Mouse (Mus musculus): Measurements from ENCODE around the gene Pom121l2. TPM values are rescaled to one million over a fixed set of nuclear protein-coding genes. Genes with fewer than 3 reads are reported as not detected.

Gene Pom121l2
- polyA plus RNA-seq, 1 experiment: not detected

Other genes with a start within 250 kb of the Pom121l2 start
- gene Hist1h4j, start 246.1 kb upstream of the Pom121l2 start, polyA plus RNA-seq (2012; ENCODE audit: insufficient read depth, insufficient read length, missing spikeins): not detected in 2 replicates
- 4.7 TPM in 1 of 2 replicates, not detected in the other for gene Hist1h4k, start 230.7 kb upstream of the Pom121l2 start, polyA plus RNA-seq (2012; ENCODE audit: insufficient read depth, insufficient read length, missing spikeins)
- gene Hist1h2ak, start 227.4 kb upstream of the Pom121l2 start, polyA plus RNA-seq (2012; ENCODE audit: insufficient read depth, insufficient read length, missing spikeins): not detected in 2 replicates
- gene Hist1h2bn, start 227.1 kb upstream of the Pom121l2 start, polyA plus RNA-seq (2012; ENCODE audit: insufficient read depth, insufficient read length, missing spikeins): not detected in 2 replicates
- gene Hist1h1b, start 200.6 kb upstream of the Pom121l2 start, polyA plus RNA-seq (2012; ENCODE audit: insufficient read depth, insufficient read length, missing spikeins): not detected in 2 replicates
- not detected in 2 replicates for gene Hist1h3i, start 197.8 kb upstream of the Pom121l2 start, polyA plus RNA-seq (2012; ENCODE audit: insufficient read depth, insufficient read length, missing spikeins)
- gene Hist1h2an, start 194.0 kb upstream of the Pom121l2 start, polyA plus RNA-seq (2012; ENCODE audit: insufficient read depth, insufficient read length, missing spikeins): not detected in 2 replicates
- not detected in 2 replicates for gene Hist1h2bp, start 193.7 kb upstream of the Pom121l2 start, polyA plus RNA-seq (2012; ENCODE audit: insufficient read depth, insufficient read length, missing spikeins)
- gene Hist1h2bq, start 171.0 kb upstream of the Pom121l2 start, polyA plus RNA-seq (2012; ENCODE audit: insufficient read depth, insufficient read length, missing spikeins): 1.3 TPM in 1 of 2 replicates, not detected in the other
- gene Hist1h2ao, start 170.7 kb upstream of the Pom121l2 start, polyA plus RNA-seq (2012; ENCODE audit: insufficient read depth, insufficient read length, missing spikeins): not detected in 2 replicates
- gene Hist1h4m, start 169.4 kb upstream of the Pom121l2 start, polyA plus RNA-seq (2012; ENCODE audit: insufficient read depth, insufficient read length, missing spikeins): 2.8 TPM in 1 of 2 replicates, not detected in the other
- not detected in 2 replicates for gene Hist1h4n, start 149.0 kb upstream of the Pom121l2 start, polyA plus RNA-seq (2012; ENCODE audit: insufficient read depth, insufficient read length, missing spikeins)
- gene Hist1h2ap, start 147.7 kb upstream of the Pom121l2 start, polyA plus RNA-seq (2012; ENCODE audit: insufficient read depth, insufficient read length, missing spikeins): not detected in 2 replicates
- not detected in 2 replicates for gene Hist1h2br, start 147.5 kb upstream of the Pom121l2 start, polyA plus RNA-seq (2012; ENCODE audit: insufficient read depth, insufficient read length, missing spikeins)
- gene Zfp184, start 36.1 kb upstream of the Pom121l2 start, polyA plus RNA-seq (2012; ENCODE audit: insufficient read depth, insufficient read length, missing spikeins): not detected in 2 replicates
- not detected in 2 replicates for gene Prss16, start 28.5 kb downstream of the Pom121l2 start, polyA plus RNA-seq (2012; ENCODE audit: insufficient read depth, insufficient read length, missing spikeins)
- gene Hist1h2ah, start 54.4 kb downstream of the Pom121l2 start, polyA plus RNA-seq (2012; ENCODE audit: insufficient read depth, insufficient read length, missing spikeins): not detected in 2 replicates
- not detected in 2 replicates for gene Hist1h2bk, start 54.7 kb downstream of the Pom121l2 start, polyA plus RNA-seq (2012; ENCODE audit: insufficient read depth, insufficient read length, missing spikeins)
- 1.9 and 6.6 TPM in 2 replicates for gene Hist1h4i, start 60.2 kb downstream of the Pom121l2 start, polyA plus RNA-seq (2012; ENCODE audit: insufficient read depth, insufficient read length, missing spikeins)
- gene Hist1h2ag, start 61.8 kb downstream of the Pom121l2 start, polyA plus RNA-seq (2012; ENCODE audit: insufficient read depth, insufficient read length, missing spikeins): not detected in 2 replicates
- not detected in 2 replicates for gene Hist1h2bj, start 62.0 kb downstream of the Pom121l2 start, polyA plus RNA-seq (2012; ENCODE audit: insufficient read depth, insufficient read length, missing spikeins)
- not detected in 2 replicates for gene Vmn1r188, start 103.2 kb downstream of the Pom121l2 start, polyA plus RNA-seq (2012; ENCODE audit: insufficient read depth, insufficient read length, missing spikeins)
- gene Vmn1r189, start 124.6 kb downstream of the Pom121l2 start, polyA plus RNA-seq (2012; ENCODE audit: insufficient read depth, insufficient read length, missing spikeins): not detected in 2 replicates
- not detected in 2 replicates for gene Vmn1r191, start 202.8 kb downstream of the Pom121l2 start, polyA plus RNA-seq (2012; ENCODE audit: insufficient read depth, insufficient read length, missing spikeins)
- gene Vmn1r192, start 209.9 kb downstream of the Pom121l2 start, polyA plus RNA-seq (2012; ENCODE audit: insufficient read depth, insufficient read length, missing spikeins): not detected in 2 replicates
- gene Vmn1r193, start 242.0 kb downstream of the Pom121l2 start, polyA plus RNA-seq (2012; ENCODE audit: insufficient read depth, insufficient read length, missing spikeins): not detected in 2 replicates

Data from brown adipose tissue, adult 24 weeks (tissue).